Mouse (Mus musculus) retina, embryonic 14.5 days (tissue): ENCODE results near the gene Orc3.
A peak's percentile ranks its signal among the peaks of the same experiment; 100 is the strongest.

Source experiments
- DNase-seq: peaks from one replicate; pipeline ENCODE4 v3.0.0-alpha.2; 2015; ENCODE audit warnings: low spot score

Gene Orc3

GRCm38 (mm10) chr4:34614630-34615094 lies at the start of gene Orc3, which contains the start of gene Rars2:
TSS of gene Orc3 (minus strand) at chr4:34614944.
TSS of gene Rars2 (plus strand) at chr4:34614957.
- peak; percentile 91 for DNase-seq

GRCm38 (mm10) chr4:34661927-34662326 lies 47.2 kb upstream of the Orc3 start:
- no peak for DNase-seq

GRCm38 (mm10) chr4:34661514-34661913 lies 46.8 kb upstream of the Orc3 start:
- no peak for DNase-seq

GRCm38 (mm10) chr4:34659012-34659411 lies 44.3 kb upstream of the Orc3 start:
- no peak for DNase-seq

- no peak for DNase-seq
Observed at GRCm38 (mm10) chr4:34656101-34656500, 41.4 kb upstream of the Orc3 start.

GRCm38 (mm10) chr4:34653179-34653578 lies 38.4 kb upstream of the Orc3 start:
- no peak for DNase-seq

- no peak for DNase-seq
Observed at GRCm38 (mm10) chr4:34644779-34645178, 30.0 kb upstream of the Orc3 start.

GRCm38 (mm10) chr4:34640731-34641130 lies 26.0 kb upstream of the Orc3 start:
- no peak for DNase-seq

- no peak for DNase-seq
Observed at GRCm38 (mm10) chr4:34639745-34640364, 25.1 kb upstream of the Orc3 start.

GRCm38 (mm10) chr4:34637851-34638250 lies 23.1 kb upstream of the Orc3 start:
- no peak for DNase-seq

GRCm38 (mm10) chr4:34637386-34637785 lies 22.6 kb upstream of the Orc3 start:
- no peak for DNase-seq

GRCm38 (mm10) chr4:34636036-34636435 lies 21.3 kb upstream of the Orc3 start:
- no peak for DNase-seq

GRCm38 (mm10) chr4:34634129-34634528 lies 19.4 kb upstream of the Orc3 start:
- no peak for DNase-seq

- DNase-seq, result no peak
Observed at GRCm38 (mm10) chr4:34629956-34630355, 15.2 kb upstream of the Orc3 start.

- no peak for DNase-seq
Observed at GRCm38 (mm10) chr4:34626401-34626800, 11.7 kb upstream of the Orc3 start.

- no peak for DNase-seq
Observed at GRCm38 (mm10) chr4:34625556-34625955, 10.8 kb upstream of the Orc3 start.

- DNase-seq, result no peak
Observed at GRCm38 (mm10) chr4:34616146-34616545, 1.4 kb upstream of the Orc3 start.

GRCm38 (mm10) chr4:34615303-34615702 lies 559 bp upstream of the Orc3 start:
- peak; percentile 12 for DNase-seq

GRCm38 (mm10) chr4:34613571-34614145 lies 1.1 kb downstream of the Orc3 start:
- DNase-seq, result no peak

- no peak for DNase-seq
Observed at GRCm38 (mm10) chr4:34606658-34607057, 8.1 kb downstream of the Orc3 start.

- DNase-seq, result no peak
Observed at GRCm38 (mm10) chr4:34603123-34603522, 11.6 kb downstream of the Orc3 start.

GRCm38 (mm10) chr4:34584871-34585607 lies 29.7 kb downstream of the Orc3 start:
- no peak for DNase-seq

- DNase-seq, result no peak
Observed at GRCm38 (mm10) chr4:34583427-34583826, 31.3 kb downstream of the Orc3 start.
